Comparison of ENCODE assay signal across 8 mouse cellular contexts in the genomic region with DNA sequence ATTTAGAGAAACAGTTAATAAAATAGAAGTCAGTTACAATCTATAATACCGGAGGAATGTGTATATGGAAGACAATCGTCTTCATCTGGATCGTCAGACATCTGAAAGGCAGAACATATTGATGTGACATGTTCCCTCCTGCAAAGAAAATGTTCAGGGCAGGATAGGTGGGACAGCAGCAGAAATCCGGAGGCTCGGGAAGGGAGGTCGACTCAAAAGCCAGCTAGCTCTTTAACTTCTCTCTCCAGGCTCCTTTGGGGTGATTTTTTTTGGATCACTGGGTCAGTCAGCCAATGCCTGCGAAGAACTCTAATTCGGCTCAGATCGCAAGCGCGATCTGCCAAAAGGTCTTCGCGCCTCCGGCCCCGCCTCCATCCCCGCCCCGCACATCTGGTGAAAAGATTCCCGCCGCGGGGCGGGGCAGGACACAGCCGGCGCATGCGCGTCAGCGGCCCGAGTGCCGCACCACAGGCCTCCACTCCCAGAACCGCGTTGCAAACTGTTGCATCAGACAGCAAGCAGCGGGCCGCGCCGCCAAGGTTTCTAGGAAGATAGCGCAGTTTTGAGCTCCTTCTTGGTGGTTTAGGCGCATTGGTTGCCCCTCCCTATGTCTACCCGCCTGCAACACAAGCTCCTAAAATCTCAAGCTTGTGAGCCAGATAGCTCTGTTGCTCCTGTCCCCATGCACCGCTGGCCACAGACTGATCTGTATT. TPM values are rescaled to one million over a fixed set of nuclear protein-coding genes. Genes with fewer than 3 reads are reported as not detected.
DNase-seq lines count a peak whose midpoint lies in the region; ATAC-seq and TF ChIP-seq lines count a peak whose summit lies in the region.

No protein-coding gene starts in this region.

- H3K79me2 ChIP-seq in liver, adult 2 months (ENCODE audit: control insufficient read depth, insufficient read depth, low read length) = no peaks in the 10 kb centered on the region

- no peaks in the 10 kb centered on the region for H3K9me3 ChIP-seq in embryonic facial prominence, embryonic 15.5 days (replicated peaks)
- H3K9me3 ChIP-seq in heart, embryonic 12.5 days (replicated peaks) = no peaks in the 10 kb centered on the region
- no peaks in the 10 kb centered on the region for H3K9me3 ChIP-seq in kidney, embryonic 16.5 days (ENCODE audit: low read length)

- peak overlapping the region; percentile 65 for H3K4me2 ChIP-seq in embryonic facial prominence, embryonic 15.5 days (replicated peaks)
- H3K4me2 ChIP-seq in heart, embryonic 12.5 days = peak overlapping the region; percentile 91
- H3K4me2 ChIP-seq in kidney, embryonic 16.5 days (replicated peaks; ENCODE audit: low read depth, low read length) = peak overlapping the region; percentile 89

- H3K9ac ChIP-seq in embryonic facial prominence, embryonic 15.5 days = peak overlapping the region; percentile 18; the same call in 1 of the 2 replicates
- peak overlapping the region; percentile 68 for H3K9ac ChIP-seq in heart, embryonic 12.5 days
- peak overlapping the region; percentile 75 for H3K9ac ChIP-seq in kidney, embryonic 16.5 days (replicated peaks; ENCODE audit: low read length)
- H3K9ac ChIP-seq in liver, adult 2 months (ENCODE audit: low read depth, low read length) = peak overlapping the region; percentile 70

- peaks cover 17% of the 10 kb centered on the region for H3K27me3 ChIP-seq in embryonic facial prominence, embryonic 15.5 days
- H3K27me3 ChIP-seq in heart, embryonic 12.5 days (replicated peaks) = peaks cover 33% of the 10 kb centered on the region
- peaks cover 24% of the 10 kb centered on the region for H3K27me3 ChIP-seq in kidney, embryonic 16.5 days (ENCODE audit: insufficient read depth, low read length)
- no peaks in the 10 kb centered on the region for H3K27me3 ChIP-seq in liver, adult 2 months (ENCODE audit: control insufficient read depth, insufficient read depth, low read length)

- peak; percentile 71 for ATAC-seq in embryonic facial prominence, embryonic 15.5 days (ENCODE audit: insufficient number of reproducible peaks, low FRiP score, low TSS enrichment, low read depth)
- peak; percentile 56 for ATAC-seq in heart, embryonic 12.5 days (ENCODE audit: insufficient number of reproducible peaks, low FRiP score)
- ATAC-seq in kidney, embryonic 16.5 days (ENCODE audit: low FRiP score, low TSS enrichment) = peak; percentile 76; the same call in 1 of the 2 replicates
- peak; percentile 43 for ATAC-seq in monocyte, adult 5-6 weeks (replicated peaks; ENCODE audit: insufficient number of reproducible peaks, low FRiP score, low TSS enrichment, poor library complexity, severe bottlenecking)

- TF ChIP-seq CTCF in liver, adult 2 months (IDR thresholded peaks at IDR 0.05; ENCODE audit: low read depth, low read length) = no peak

- peak; percentile 96 for DNase-seq in A20 (ENCODE audit: low read depth, low spot score)
- DNase-seq in adrenal gland, postnatal 4 days (ENCODE audit: low spot score in 2 of 2) = peak; percentile 76 to 85
- peak; percentile 85 for DNase-seq in liver, adult 2 months (ENCODE audit: extremely low read depth, low read depth, low spot score)
- peak; percentile 76 to 84 for DNase-seq in spleen, postnatal 4 days (ENCODE audit: low spot score in 2 of 2)

- WGBS in embryonic facial prominence, embryonic 15.5 days = 1% methylated on average over 38 of the region's 38 CpGs
- 4% methylated on average over 38 of the region's 38 CpGs for WGBS in heart, embryonic 12.5 days
- 3% methylated on average over 38 of the region's 38 CpGs for WGBS in kidney, embryonic 16.5 days
- WGBS in liver, adult 2 months = 6% methylated on average over 38 of the region's 38 CpGs

- peaks cover 70% of the 10 kb centered on the region for H3K4me1 ChIP-seq in embryonic facial prominence, embryonic 15.5 days
- H3K4me1 ChIP-seq in heart, embryonic 12.5 days (replicated peaks) = peaks cover 27% of the 10 kb centered on the region
- peaks cover 27% of the 10 kb centered on the region for H3K4me1 ChIP-seq in kidney, embryonic 16.5 days (ENCODE audit: insufficient read depth, low read length)
- H3K4me1 ChIP-seq in liver, adult 2 months (ENCODE audit: control insufficient read depth, insufficient read depth, low read length) = peaks cover 5% of the 10 kb centered on the region; the same call in 1 of the 2 replicates

- H3K36me3 ChIP-seq in embryonic facial prominence, embryonic 15.5 days = no peaks in the 10 kb centered on the region
- no peaks in the 10 kb centered on the region for H3K36me3 ChIP-seq in heart, embryonic 12.5 days
- no peaks in the 10 kb centered on the region for H3K36me3 ChIP-seq in kidney, embryonic 16.5 days (ENCODE audit: insufficient read depth, low read length)
- H3K36me3 ChIP-seq in liver, adult 2 months (ENCODE audit: control insufficient read depth, insufficient read depth, low read length) = no peaks in the 10 kb centered on the region

- peak overlapping the region; percentile 99 for H3K27ac ChIP-seq in embryonic facial prominence, embryonic 15.5 days (replicated peaks)
- peak overlapping the region; percentile 63 for H3K27ac ChIP-seq in heart, embryonic 12.5 days (ENCODE audit: poor library complexity, severe bottlenecking)
- H3K27ac ChIP-seq in kidney, embryonic 16.5 days (ENCODE audit: low read length) = peak overlapping the region; percentile 91
- H3K27ac ChIP-seq in liver, adult 2 months (replicated peaks; ENCODE audit: insufficient read depth, low read depth, low read length) = peak overlapping the region; percentile 35; the same call in 1 of the 2 replicates

- peak overlapping the region; percentile 40 for H3K4me3 ChIP-seq in embryonic facial prominence, embryonic 15.5 days (replicated peaks)
- H3K4me3 ChIP-seq in heart, embryonic 12.5 days = peak overlapping the region; percentile 52
- peak overlapping the region; percentile 48 for H3K4me3 ChIP-seq in kidney, embryonic 16.5 days (ENCODE audit: low read length)
- H3K4me3 ChIP-seq in liver, adult 2 months (ENCODE audit: insufficient read depth, low read depth, low read length) = peak overlapping the region; percentile 15

- TF ChIP-seq POLR2A in liver, adult 2 months (IDR thresholded peaks at IDR 0.05; ENCODE audit: extremely low read depth, insufficient read depth, low read length) = 0 out of 2 replicates have a peak, but pooled peaks have one; percentile 30

RNA-seq across cellular contexts. Expression of gene Creb3l1, which starts 31.0 kb away (rescaled TPM):
- total RNA-seq in adrenal gland, postnatal 4 days (2021) = 10 to 100 TPM; 20.0 to 22.7 TPM
- 36.8 and 44.3 TPM in 2 replicates for polyA plus RNA-seq in embryonic facial prominence, embryonic 15.5 days (2015; fragmentation: Nextera tagmentation; extraction: Ambion mirVana)
- 6.1 and 6.7 TPM in 2 replicates for polyA plus RNA-seq in heart, embryonic 12.5 days (2016; fragmentation: Nextera tagmentation; extraction: Ambion mirVana)
- 12.3 and 14.9 TPM in 2 replicates for polyA plus RNA-seq in kidney, embryonic 16.5 days (2015; fragmentation: Nextera tagmentation; extraction: Ambion mirVana)
- 0.18 and 0.20 TPM in 2 replicates for total RNA-seq in liver, adult 2 months (2014; rRNA removed)
- polyA plus RNA-seq in liver, adult 2 months (2012; rRNA removed) = 0.40 and 0.68 TPM in 2 replicates
- total RNA-seq in monocyte, adult 5-6 weeks (2017) = 0.78 TPM in 1 of 3 replicates, not detected in the others

RNA-seq across cellular contexts. Expression of gene Phf21a, which starts 37.7 kb away (rescaled TPM):
- total RNA-seq in adrenal gland, postnatal 4 days (2021) = 100 to 1,000 TPM; 108 to 115 TPM
- 36.1 and 37.6 TPM in 2 replicates for polyA plus RNA-seq in embryonic facial prominence, embryonic 15.5 days (2015; fragmentation: Nextera tagmentation; extraction: Ambion mirVana)
- 21.1 and 21.5 TPM in 2 replicates for polyA plus RNA-seq in heart, embryonic 12.5 days (2016; fragmentation: Nextera tagmentation; extraction: Ambion mirVana)
- polyA plus RNA-seq in kidney, embryonic 16.5 days (2015; fragmentation: Nextera tagmentation; extraction: Ambion mirVana) = 25.2 and 33.8 TPM in 2 replicates
- 14.5 and 14.8 TPM in 2 replicates for total RNA-seq in liver, adult 2 months (2014; rRNA removed)
- polyA plus RNA-seq in liver, adult 2 months (2012; rRNA removed) = 8.3 and 11.4 TPM in 2 replicates
- 96.6 to 144 TPM (median 103 TPM) in 3 replicates for total RNA-seq in monocyte, adult 5-6 weeks (2017)

Comparison
In these comparisons a context has a peak if more than half of its experiments do, and no peak if none do; other contexts are left out.
1. Peak in every context shown above with its lines: DNase-seq, ATAC-seq, H3K4me3 ChIP-seq and H3K27ac ChIP-seq.
2. H3K27ac ChIP-seq: peak in every context shown above with its lines; median percentile 99 in embryonic facial prominence, embryonic 15.5 days; 91 in kidney, embryonic 16.5 days; 63 in heart, embryonic 12.5 days; 35 in liver, adult 2 months.
3. H3K9ac ChIP-seq: peak in every context shown above with its lines; median percentile 75 in kidney, embryonic 16.5 days; 70 in liver, adult 2 months; 68 in heart, embryonic 12.5 days; 18 in embryonic facial prominence, embryonic 15.5 days.